Mouse (Mus musculus) bone marrow, adult 2 months (tissue): ENCODE results near the gene Hsd11b1.

Experiments
- CTCF ChIP-seq: fragments of 200-500 bp; IDR thresholded peaks from 2 replicates; pipeline ENCODE4 v1.5.1; 2011; ENCODE audit warnings: low read length, control low read depth; ENCODE audit not compliant: control insufficient read depth, insufficient read depth
- POLR2A ChIP-seq: fragments of 200-500 bp; IDR thresholded peaks from 2 replicates; pipeline ENCODE4 v1.6.1; 2011; ENCODE audit warnings: low read depth, mild to moderate bottlenecking, control low read depth, low read length, borderline replicate concordance; ENCODE audit not compliant: control insufficient read depth

DNA sequence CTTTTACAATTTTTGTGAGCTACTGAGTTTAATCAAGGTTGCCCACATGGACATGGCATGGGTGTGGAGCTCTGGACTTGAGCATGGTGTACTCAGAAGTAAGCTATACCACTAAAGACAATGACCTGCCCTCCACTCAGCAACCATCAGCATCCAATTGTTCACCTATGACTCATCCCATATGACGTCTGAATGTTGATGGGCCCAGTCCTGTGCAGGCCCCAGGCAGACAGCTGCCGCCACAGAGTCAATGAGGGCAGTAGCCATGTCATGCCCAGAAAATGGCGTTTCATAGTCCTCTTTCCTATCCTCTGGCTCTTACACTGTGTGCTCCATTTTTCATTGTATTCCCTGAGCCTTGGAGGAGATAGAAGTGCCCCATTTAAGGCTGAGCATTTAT is 47.9 kb downstream of the Hsd11b1 start:
- no peak for TF ChIP-seq POLR2A
- TF ChIP-seq CTCF = no peak
